Mouse (Mus musculus): ENCODE results near the gene Catsperd. TPM values are rescaled to one million over a fixed set of nuclear protein-coding genes. Genes with fewer than 3 reads are reported as not detected.
"Not testable (repeated sequence)": the region's sequence is repeated elsewhere in the genome, so short reads cannot be mapped to it uniquely, and the experiment has no call there.

Gene Catsperd
- total and polyA plus RNA-seq, 3 experiments, result 0.46 to 1.1 TPM; not detected in 1

- Histone ChIP-seq H3K4me1 (ENCODE audit: control insufficient read depth in 1 of 2, insufficient read depth in 2 of 2, low read length in 2 of 2) (peaks cover 0 to 13% of the 10 kb centered on the region in 2 experiments; a peak in 2 of 4 replicates), H3K9ac (ENCODE audit: control insufficient read depth, low read depth, low read length, poor library complexity, severe bottlenecking) (peak overlapping the region; percentile 77), H3K27ac (ENCODE audit: control insufficient read depth, low read depth, low read length) (peak overlapping the region; percentile 65), H3K79me2 (ENCODE audit: control insufficient read depth, insufficient read depth, low read length, poor library complexity) (peaks cover 27% of the 10 kb centered on the region), H3K4me3 (ENCODE audit: control insufficient read depth in 1 of 2, insufficient read depth in 1 of 2, low read depth in 2 of 2, low read length in 2 of 2) (peak overlapping the region; percentile 66 to 68)
- H3K27me3 ChIP-seq (ENCODE audit: control insufficient read depth in 1 of 2, insufficient read depth in 2 of 2, low read length in 2 of 2); H3K36me3 ChIP-seq (ENCODE audit: control insufficient read depth in 1 of 2, insufficient read depth in 2 of 2, low read length in 2 of 2); H3K9me3 ChIP-seq (replicated peaks; ENCODE audit: insufficient read depth, low read length): not testable (repeated sequence)
- TF ChIP-seq MYC (IDR thresholded peaks at IDR 0.05; ENCODE audit: low read depth, low read length), result peak; percentile 54; the same call in 1 of the 2 replicates
- TF ChIP-seq POLR2AphosphoS5 (IDR thresholded peaks at IDR 0.05; ENCODE audit: borderline replicate concordance, low read depth, low read length), result 0 out of 2 replicates have a peak, but pooled peaks have one; percentile 32
- TF ChIP-seq MXI1 (IDR thresholded peaks at IDR 0.05; ENCODE audit: low read depth, low read length), result peak; percentile 63; the same call in 1 of the 2 replicates
- TF ChIP-seq NELFE (IDR thresholded peaks at IDR 0.05; ENCODE audit: low read depth, low read length), result peak; percentile 58; the same call in 1 of the 2 replicates
- TF ChIP-seq MAX (IDR thresholded peaks at IDR 0.05; ENCODE audit: low read length), result peak; percentile 43; the same call in 1 of the 2 replicates
- peak; percentile 73 for DNase-seq (ENCODE audit: low read depth, low spot score)
Observed at GRCm38 (mm10) chr17:56613893-56614292, 14.1 kb upstream of the Catsperd start.

- H3K27me3 ChIP-seq (ENCODE audit: control insufficient read depth in 1 of 2, insufficient read depth in 2 of 2, low read length in 2 of 2), result no peaks in the 10 kb centered on the region
- DNase-seq (ENCODE audit: low read depth, low spot score), result peak; percentile 78
- peak overlapping the region; percentile 65 for H3K27ac ChIP-seq (ENCODE audit: control insufficient read depth, low read depth, low read length)
- H3K4me1 ChIP-seq (ENCODE audit: control insufficient read depth in 1 of 2, insufficient read depth in 2 of 2, low read length in 2 of 2), result peaks cover 0 to 13% of the 10 kb centered on the region in 2 experiments; a peak in 2 of 4 replicates
- H3K4me3 ChIP-seq (ENCODE audit: control insufficient read depth in 1 of 2, insufficient read depth in 1 of 2, low read depth in 2 of 2, low read length in 2 of 2), result peak overlapping the region; percentile 66 to 68
- H3K9me3 ChIP-seq (replicated peaks; ENCODE audit: insufficient read depth, low read length), result no peaks in the 10 kb centered on the region
- H3K79me2 ChIP-seq (ENCODE audit: control insufficient read depth, insufficient read depth, low read length, poor library complexity), result peaks cover 22% of the 10 kb centered on the region
- H3K9ac ChIP-seq (ENCODE audit: control insufficient read depth, low read depth, low read length, poor library complexity, severe bottlenecking), result peak overlapping the region; percentile 77
- TF ChIP-seq SMC3 (IDR thresholded peaks at IDR 0.05; ENCODE audit: low read depth, low read length) (peak; percentile 8; the same call in 1 of the 2 replicates), NRF1 (IDR thresholded peaks at IDR 0.05; ENCODE audit: insufficient read depth, low read depth, low read length, poor library complexity, severe bottlenecking) (no peak), SIN3A (IDR thresholded peaks at IDR 0.05; ENCODE audit: low read length) (0 out of 2 replicates have a peak, but pooled peaks have one; percentile 33), RCOR1 (IDR thresholded peaks at IDR 0.05; ENCODE audit: low read depth, low read length) (no peak), POLR2A (IDR thresholded peaks at IDR 0.05; ENCODE audit: control insufficient read depth in 1 of 2, insufficient read depth in 1 of 2, low read depth in 1 of 2, low read length in 2 of 2, poor library complexity in 1 of 2) (peak in 1 of 2 experiments; percentile 68; a peak in 1 of 4 replicates), POLR2AphosphoS2 (IDR thresholded peaks at IDR 0.05; ENCODE audit: low read length) (peak; percentile 99), ELF1 (IDR thresholded peaks at IDR 0.05; ENCODE audit: low read depth, low read length) (no peak), CHD2 (IDR thresholded peaks at IDR 0.05; ENCODE audit: low read length) (peak; percentile 6; the same call in 1 of the 2 replicates), CTCF (IDR thresholded peaks at IDR 0.05 in 2 of 3, conservative IDR thresholded peaks at IDR 0.05 in 1 of 3; ENCODE audit: control insufficient read depth in 1 of 3, insufficient read depth in 1 of 3, low read depth in 2 of 3, low read length in 3 of 3, poor library complexity in 1 of 3, severe bottlenecking in 1 of 3) (no peak; a peak in 1 of 6 replicates), USF2 (IDR thresholded peaks at IDR 0.05; ENCODE audit: borderline replicate concordance in 1 of 2, insufficient read depth in 1 of 2, low read depth in 1 of 2, low read length in 2 of 2) (no peak), MAX (IDR thresholded peaks at IDR 0.05; ENCODE audit: low read length) (no peak; the same call in 1 of the 2 replicates), E2F4 (IDR thresholded peaks at IDR 0.05; ENCODE audit: borderline replicate concordance, low read depth, low read length) (no peak), JUND (IDR thresholded peaks at IDR 0.05; ENCODE audit: low read depth, low read length) (no peak), POLR2AphosphoS5 (IDR thresholded peaks at IDR 0.05; ENCODE audit: borderline replicate concordance, low read depth, low read length) (peak; percentile 21; the same call in 1 of the 2 replicates), ZKSCAN1 (IDR thresholded peaks at IDR 0.05; ENCODE audit: low read depth, low read length) (no peak), EP300 (IDR thresholded peaks at IDR 0.05; ENCODE audit: low read depth in 1 of 2, low read length in 2 of 2) (peak in 1 of 2 experiments; percentile 14; a peak in 1 of 4 replicates), RAD21 (IDR thresholded peaks at IDR 0.05; ENCODE audit: low read depth, low read length) (no peak), ZC3H11A (IDR thresholded peaks at IDR 0.05; ENCODE audit: low read depth, low read length) (no peak), CHD1 (IDR thresholded peaks at IDR 0.05; ENCODE audit: low read depth, low read length) (0 out of 2 replicates have a peak, but pooled peaks have one; percentile 38), TCF12 (IDR thresholded peaks at IDR 0.05; ENCODE audit: low read depth, low read length) (no peak), HCFC1 (IDR thresholded peaks at IDR 0.05; ENCODE audit: low read depth, low read length) (no peak), MAZ (IDR thresholded peaks at IDR 0.05; ENCODE audit: low read depth, low read length) (no peak), MEF2A (IDR thresholded peaks at IDR 0.05; ENCODE audit: extremely low read depth, insufficient replicate concordance, low read depth, low read length, poor library complexity, severe bottlenecking) (no peak), MYC (IDR thresholded peaks at IDR 0.05; ENCODE audit: low read depth, low read length) (no peak), TBP (IDR thresholded peaks at IDR 0.05; ENCODE audit: low read depth, low read length) (no peak), MXI1 (IDR thresholded peaks at IDR 0.05; ENCODE audit: low read depth, low read length) (0 out of 2 replicates have a peak, but pooled peaks have one; percentile 14), KAT2A (conservative IDR thresholded peaks at IDR 0.05; ENCODE audit: low read depth, low read length) (no peak)
- H3K36me3 ChIP-seq (ENCODE audit: control insufficient read depth in 1 of 2, insufficient read depth in 2 of 2, low read length in 2 of 2), result peaks cover 3 to 5% of the 10 kb centered on the region in 2 experiments; a peak in 3 of 4 replicates
Observed at GRCm38 (mm10) chr17:56614391-56615135, 13.4 kb upstream of the Catsperd start.

Measured in MEL (cell line).